Mouse (Mus musculus) layer of hippocampus, postnatal 25 days (tissue): ENCODE results near the gene Gal3st2c. TPM values are rescaled to one million over a fixed set of nuclear protein-coding genes. Genes with fewer than 3 reads are reported as not detected.
A peak's percentile ranks its signal among the peaks of the same experiment; 100 is the strongest.
"Not testable (repeated sequence)": the region's sequence is repeated elsewhere in the genome, so short reads cannot be mapped to it uniquely, and the experiment has no call there.

Experiments
- DNase-seq, 2 experiments: peaks; one replicate each; pipeline ENCODE4 v3.0.0; 2022; ENCODE audit warnings: mixed read lengths in 2 of 2, low spot score in 1 of 2; ENCODE audit errors: extremely low spot score in 1 of 2
- total RNA-seq, 2 experiments: library from RNA; stranded (reverse); gene quantifications; 2 replicates each; pipeline ENCODE4 v1.2.3; 2021

The Gal3st2c gene
- total RNA-seq, 2 experiments from 2014 or later = 0.05 TPM

DNA sequence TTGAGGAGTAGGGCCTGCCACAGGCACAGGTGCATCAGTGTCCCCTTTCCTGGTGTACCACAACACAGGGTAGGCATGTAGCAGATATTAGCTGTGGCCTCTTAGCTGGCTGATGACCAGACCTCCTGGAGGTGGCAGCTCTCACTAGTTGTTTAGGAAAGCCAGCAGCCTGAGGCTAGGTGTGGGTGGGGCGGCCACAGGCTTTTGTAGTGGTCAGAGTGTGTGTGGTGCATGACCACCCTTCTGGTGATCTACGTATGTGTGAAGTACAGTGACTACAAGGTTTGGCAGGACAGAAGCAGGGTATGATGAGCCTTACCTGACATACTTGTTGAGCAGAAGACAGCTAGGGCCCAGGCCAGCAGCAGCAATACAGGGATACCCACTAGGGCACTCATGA is 50.1 kb downstream of the Gal3st2c start:
- DNase-seq = no peak

DNA sequence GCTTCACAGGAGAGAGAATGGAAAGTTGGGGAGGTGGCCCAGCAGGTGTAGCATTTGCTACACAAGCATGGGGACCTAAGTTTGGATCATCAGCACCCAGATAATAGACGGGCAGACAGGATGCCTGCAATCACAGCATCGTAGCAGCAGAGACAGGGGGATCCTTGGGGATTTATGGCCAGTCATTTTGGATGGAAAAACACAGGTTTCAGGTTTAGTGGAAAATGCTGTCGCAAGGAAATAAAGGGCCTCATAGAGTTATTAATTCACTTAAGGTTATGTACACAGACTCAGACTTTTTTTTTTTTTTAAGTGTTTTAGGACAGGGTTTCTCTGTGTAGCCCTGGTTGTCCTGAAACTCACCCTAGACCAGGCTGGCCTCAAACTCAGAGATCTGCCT is 55.2 kb downstream of the Gal3st2c start:
- DNase-seq = no peak

DNA sequence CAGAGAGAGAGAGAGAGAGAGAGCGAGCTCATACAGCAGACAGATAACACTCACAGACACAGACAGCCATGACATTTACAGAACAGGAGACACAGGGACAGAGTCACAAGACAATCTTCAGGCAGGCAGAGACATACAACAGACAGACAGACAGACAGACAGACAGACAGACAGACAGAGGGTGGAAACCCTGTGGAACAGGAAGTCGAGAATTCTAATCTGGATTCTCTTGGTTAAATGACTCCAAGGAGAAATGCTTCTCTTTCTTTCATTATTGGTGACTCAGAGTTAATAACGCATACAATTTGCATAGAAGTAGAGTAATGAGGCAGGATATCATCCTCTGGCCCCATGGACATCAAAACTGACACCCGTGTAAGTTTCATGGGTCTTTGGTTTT is 56.2 kb downstream of the Gal3st2c start:
- no peak for DNase-seq

DNA sequence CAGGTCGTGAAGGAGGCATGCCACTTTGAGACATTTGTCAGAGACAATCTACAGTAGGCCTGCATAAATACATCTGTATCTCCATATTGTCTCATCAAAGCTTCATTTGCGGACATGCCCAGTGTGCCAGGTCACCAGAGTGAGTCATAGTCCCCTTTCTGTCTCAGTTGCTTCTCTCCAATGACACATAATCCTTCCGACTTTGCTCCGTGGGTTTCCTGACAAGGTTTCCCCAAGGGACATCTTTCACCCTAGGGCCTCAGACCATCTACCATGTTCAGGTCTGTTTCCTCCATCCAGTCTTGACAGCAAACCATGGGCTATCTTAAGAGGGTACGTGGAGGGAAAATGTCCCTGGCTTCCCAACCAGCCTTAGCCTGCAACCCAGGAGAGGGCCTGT is 60.8 kb downstream of the Gal3st2c start:
- DNase-seq = no peak

DNA sequence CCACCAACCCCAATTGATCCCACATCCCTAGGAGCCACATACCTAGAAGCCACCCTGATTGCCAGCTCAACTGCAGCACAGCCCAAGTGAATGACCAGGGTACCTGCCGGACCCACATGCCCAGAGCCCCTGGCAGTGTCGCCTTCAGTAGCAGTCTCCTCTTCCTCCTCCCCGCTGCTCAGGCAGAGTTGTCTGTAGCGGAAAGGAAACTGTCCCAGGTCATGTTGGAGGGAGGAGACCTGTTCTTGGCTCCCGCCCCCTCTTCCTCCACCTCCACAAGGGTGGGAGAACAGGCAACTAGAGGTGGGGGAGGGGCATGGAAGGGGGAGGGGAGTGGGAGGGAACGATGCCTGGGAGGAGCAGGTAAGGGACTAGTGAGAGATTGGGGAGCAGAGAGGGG is 62.1 kb downstream of the Gal3st2c start, which contains the start of gene Pdcd1:
Gene Pdcd1, minus strand, starts transcription at position 181 of the 400 bp plus-strand sequence.
- no peak for DNase-seq

DNA sequence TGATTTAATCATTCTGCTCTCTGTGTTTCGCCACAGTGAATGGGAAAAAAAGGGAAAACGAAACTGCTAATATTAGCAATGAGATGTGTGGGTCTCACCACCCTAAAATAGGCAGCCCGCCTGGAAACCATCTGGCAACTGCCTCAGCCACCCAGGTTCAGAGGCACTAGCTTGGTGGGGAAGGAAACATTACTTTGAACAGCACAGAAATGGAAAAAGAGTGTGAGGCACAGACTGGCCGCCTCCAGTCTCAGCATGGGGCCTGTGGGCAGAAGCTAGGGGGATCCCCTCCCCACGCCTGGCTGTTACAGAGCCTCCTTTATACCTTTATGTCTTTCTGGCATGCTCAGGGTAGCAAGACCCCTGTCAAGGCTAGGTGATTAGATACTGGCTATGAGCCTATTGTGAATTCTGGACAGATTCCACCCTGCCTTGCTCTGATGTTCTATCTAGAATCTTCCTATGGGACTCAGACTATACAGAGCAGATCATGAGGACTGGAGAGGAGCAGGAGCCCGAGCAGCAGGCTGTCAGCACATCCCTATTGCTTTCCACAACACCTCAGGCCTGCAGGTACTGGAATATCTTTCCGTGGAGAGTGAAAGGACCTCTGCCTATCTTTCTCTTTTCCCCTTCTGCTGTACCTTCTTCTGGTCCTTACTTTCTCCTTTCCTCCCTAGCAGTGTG is 63.4 kb downstream of the Gal3st2c start:
- peak; percentile 33 to 41 for DNase-seq

DNA sequence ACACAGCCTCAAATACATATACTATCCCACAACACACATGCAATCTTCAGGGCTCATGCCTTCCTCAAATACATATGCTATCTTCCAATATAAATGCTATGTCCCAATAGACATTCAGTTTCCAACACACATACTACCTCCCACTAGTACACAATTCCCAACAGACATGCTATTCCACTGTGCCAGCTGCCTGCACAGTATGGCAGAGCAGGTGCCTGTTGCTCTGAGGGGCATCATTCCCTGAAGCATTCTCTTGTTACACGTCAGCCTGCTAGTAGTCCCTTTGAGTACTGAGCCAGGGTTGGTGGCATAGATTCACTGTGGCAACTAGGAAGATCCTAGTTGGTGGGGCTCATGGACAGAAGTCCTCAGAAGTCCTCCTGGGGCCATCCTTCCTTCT is 64.2 kb downstream of the Gal3st2c start:
- no peak for DNase-seq

DNA sequence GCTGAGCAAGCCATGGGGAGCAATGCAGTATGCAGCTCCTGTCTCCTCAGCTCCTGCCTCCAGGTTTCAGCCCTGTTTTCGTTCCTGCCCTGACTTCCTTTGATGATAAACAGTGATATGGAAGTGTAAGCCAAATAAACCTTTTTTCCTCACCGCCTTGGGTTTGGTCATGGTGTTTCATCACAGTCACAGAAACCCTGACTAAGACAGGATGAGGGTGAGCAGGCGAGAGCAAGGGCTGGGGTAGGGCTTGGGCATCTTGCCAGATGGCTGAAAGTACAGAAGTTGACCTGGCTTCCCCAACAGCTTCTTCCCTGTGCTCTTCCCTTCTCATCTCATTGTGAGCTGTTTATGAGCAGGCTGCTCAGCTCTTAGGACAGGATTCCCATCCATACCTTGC is 65.7 kb downstream of the Gal3st2c start:
- no peak for DNase-seq

DNA sequence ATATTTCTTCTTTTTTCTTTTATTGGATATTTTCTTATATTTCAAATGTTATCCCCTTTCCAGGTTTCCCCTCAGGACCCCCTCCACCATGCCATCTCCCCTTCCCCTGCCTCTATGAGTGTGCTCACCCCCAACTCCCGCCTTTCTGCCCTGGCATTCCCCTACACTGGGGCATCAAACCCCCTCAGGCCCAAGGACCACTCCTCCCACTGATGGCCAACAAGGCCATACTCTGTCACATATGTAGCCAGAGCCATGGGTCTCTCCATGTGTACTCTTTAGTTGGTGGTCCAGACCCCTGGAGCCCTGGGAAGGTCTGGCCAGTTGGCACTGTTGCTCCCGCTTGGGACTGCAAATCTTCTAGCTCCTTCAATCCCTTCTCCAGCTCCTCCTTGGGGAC is 67.1 kb downstream of the Gal3st2c start:
- DNase-seq = no peak

DNA sequence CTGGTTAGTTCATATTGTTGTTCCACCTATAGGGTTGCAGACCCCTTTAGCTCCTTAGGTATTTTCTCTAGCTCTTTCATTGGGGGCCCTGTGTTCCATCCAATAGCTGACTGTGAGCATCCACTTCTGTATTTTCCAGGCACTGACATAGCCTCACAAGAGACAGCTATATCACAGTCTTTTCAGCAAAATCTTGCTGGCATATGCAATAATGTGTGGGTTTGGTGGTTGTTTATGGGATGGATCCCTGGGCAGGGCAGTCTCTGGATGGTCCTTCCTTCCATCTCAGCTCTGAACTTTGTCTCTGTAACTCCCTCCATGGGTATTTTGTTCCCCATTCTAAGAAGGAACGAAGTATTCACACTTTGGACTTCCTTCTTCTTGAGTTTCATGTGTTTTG is 68.0 kb downstream of the Gal3st2c start:
- not testable (repeated sequence) for DNase-seq

Other genes starting within 250 kb of the Gal3st2c start
- 10 to 100 TPM; 83.3 to 84.7 TPM for gene Atg4b, start 239.0 kb upstream of the Gal3st2c start, total RNA-seq
- 10 to 100 TPM; 31.8 to 34.5 TPM for gene Thap4, start 235.6 kb upstream of the Gal3st2c start, total RNA-seq
- 10 to 100 TPM; 56.9 TPM for gene Dtymk, start 188.6 kb upstream of the Gal3st2c start, total RNA-seq
- 10 to 100 TPM in 1 of 2 experiments, 1 to 10 TPM in 1; 9.6 to 13.2 TPM for gene Ing5, start 186.5 kb upstream of the Gal3st2c start, total RNA-seq
- gene D2hgdh, start 165.6 kb upstream of the Gal3st2c start, total RNA-seq = 10 to 100 TPM; 13.9 to 14.9 TPM
- gene Gal3st2, start 129.2 kb upstream of the Gal3st2c start, total RNA-seq = not detected
- under 1 TPM; 0.38 to 0.47 TPM for gene Gal3st2b, start 72.2 kb upstream of the Gal3st2c start, total RNA-seq
- gene Neu4, start 29.9 kb downstream of the Gal3st2c start, total RNA-seq = 10 to 100 TPM; 15.3 to 17.6 TPM
- under 1 TPM; 0.17 to 0.31 TPM for gene Pdcd1, start 62.0 kb downstream of the Gal3st2c start, total RNA-seq